Mouse (Mus musculus) lung, adult 2 months (tissue): ENCODE measurements around the gene Gsdme. TPM values are rescaled to one million over a fixed set of nuclear protein-coding genes. Genes with fewer than 3 reads are reported as not detected.

Source experiments
- DNase-seq: peaks from one replicate; pipeline ENCODE4 v3.0.0; 2022
- H3K4me1 ChIP-seq: fragments of 200-500 bp; 2 replicates; pipeline ENCODE4 v1.6.1; 2011; ENCODE audit warnings: low read length; ENCODE audit not compliant: control insufficient read depth, insufficient read depth
- H3K4me3 ChIP-seq: fragments of 200-500 bp; replicated peaks from 2 replicates; pipeline ENCODE3; 2011; ENCODE audit warnings: low read depth, mild to moderate bottlenecking, control low read depth, low read length; ENCODE audit errors: extremely low read depth
- CTCF ChIP-seq: fragments of 200-500 bp; IDR thresholded peaks from 2 replicates; pipeline ENCODE4 v1.5.1; 2011; ENCODE audit warnings: mild to moderate bottlenecking, low read length, control low read depth; ENCODE audit not compliant: insufficient read depth
- POLR2A ChIP-seq: fragments of 200-500 bp; IDR thresholded peaks from 2 replicates; pipeline ENCODE4 v1.6.1; 2011; ENCODE audit warnings: low read depth, mild to moderate bottlenecking, control low read depth, low read length, borderline replicate concordance; ENCODE audit errors: extremely low read depth
- WGBS: fragments of 180-500 bp; shearing (Covaris S2); methylation state at CpG from one replicate; pipeline ENCODE4 v1.1.7; 2018; 5-methylcytosine and 5-hydroxymethylcytosine counted together
- polyA plus RNA-seq: library from polyadenylated mRNA; depleted of rRNA; stranded (reverse); fragments of >200 nt; gene quantifications from 2 replicates; pipeline ENCODE4 v1.2.3, GENCODE M21; 2012; rRNA removed

Gsdme gene
- 0.48 and 0.75 TPM in 2 replicates for polyA plus RNA-seq

DNA sequence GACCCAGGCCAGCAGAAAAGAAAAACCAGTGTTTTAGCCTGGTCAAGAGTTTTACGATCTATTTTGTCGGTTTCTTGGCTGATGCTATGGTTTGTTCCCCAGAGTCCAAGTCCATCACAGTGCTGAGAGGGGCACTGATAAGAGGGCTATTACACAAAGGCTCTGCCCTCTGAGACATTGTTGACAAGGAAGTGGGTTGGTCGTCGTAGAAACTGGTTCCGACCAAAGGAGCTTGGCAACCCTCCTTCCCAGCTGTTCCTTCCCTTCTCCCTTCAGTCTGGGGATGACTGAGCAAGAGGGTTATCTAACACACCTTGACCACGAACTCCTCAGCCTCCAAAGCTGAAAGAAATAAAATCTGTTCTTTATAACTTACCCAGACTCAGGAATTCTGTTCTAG, at the start of gene Gsdme:
Gsdme (minus strand) TSS at position 193 of the 400 bp plus-strand sequence.
- Histone ChIP-seq H3K4me1 (peaks cover 3% of the 10 kb centered on the region; the same call in 1 of the 2 replicates), H3K4me3 (no peak within 1 kb of the TSS)
- TF ChIP-seq POLR2A (no peak), CTCF (no peak)
- WGBS: 48% methylated on average over 6 of the region's 6 CpGs
- DNase-seq: no peak

DNA sequence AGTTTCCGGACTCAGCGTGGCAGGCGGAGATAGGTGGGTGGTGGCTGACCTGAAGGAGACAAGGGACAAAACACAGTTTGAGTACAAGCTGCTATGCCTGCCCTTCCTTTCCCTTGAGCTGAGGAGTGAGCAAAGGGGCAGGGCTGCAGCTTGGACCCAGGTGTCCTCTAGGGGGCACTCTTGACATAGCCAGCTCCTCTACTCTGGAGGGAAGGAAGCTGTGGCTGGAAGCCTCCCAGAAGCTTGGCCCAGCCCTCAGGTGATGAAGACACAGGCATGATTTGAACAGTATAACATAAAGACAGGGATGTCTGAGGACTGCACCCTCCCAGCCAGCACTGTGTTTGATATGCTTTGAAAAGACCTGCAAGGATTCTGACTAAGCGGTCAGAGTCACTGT, 49.0 kb upstream of the Gsdme start:
- TF ChIP-seq POLR2A: no peak
- peak; percentile 89 for TF ChIP-seq CTCF
- DNase-seq: peak; percentile 71
- Histone ChIP-seq H3K4me3 (no peak overlapping the region), H3K4me1 (no peaks in the 10 kb centered on the region)
- WGBS: 48% methylated on average over 4 of the region's 4 CpGs

DNA sequence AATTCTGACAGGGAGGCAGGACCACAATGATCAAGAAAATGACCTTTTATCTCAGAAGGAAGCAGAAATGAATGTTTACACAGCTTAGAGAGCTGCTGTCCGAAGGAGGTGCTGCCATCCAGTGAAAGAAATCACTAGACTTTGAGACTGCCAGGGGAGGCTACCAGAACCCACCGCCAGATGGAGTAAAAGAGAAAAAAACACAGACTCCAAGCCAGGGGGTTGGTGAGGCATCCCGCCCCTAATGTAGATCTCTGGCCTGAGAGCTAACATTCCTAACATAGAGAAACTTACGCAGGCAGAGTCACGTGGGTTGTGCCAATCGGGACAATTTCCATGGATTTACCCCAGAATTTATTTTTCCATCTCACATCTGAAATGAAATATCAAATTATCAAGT, 45.4 kb upstream of the Gsdme start:
- WGBS: 34% methylated on average over 6 of the region's 6 CpGs
- H3K4me3 ChIP-seq: no peak overlapping the region
- H3K4me1 ChIP-seq: no peaks in the 10 kb centered on the region
- no peak for TF ChIP-seq POLR2A
- 0 out of 2 replicates have a peak, but pooled peaks have one; percentile 3 for TF ChIP-seq CTCF
- DNase-seq: no peak

DNA sequence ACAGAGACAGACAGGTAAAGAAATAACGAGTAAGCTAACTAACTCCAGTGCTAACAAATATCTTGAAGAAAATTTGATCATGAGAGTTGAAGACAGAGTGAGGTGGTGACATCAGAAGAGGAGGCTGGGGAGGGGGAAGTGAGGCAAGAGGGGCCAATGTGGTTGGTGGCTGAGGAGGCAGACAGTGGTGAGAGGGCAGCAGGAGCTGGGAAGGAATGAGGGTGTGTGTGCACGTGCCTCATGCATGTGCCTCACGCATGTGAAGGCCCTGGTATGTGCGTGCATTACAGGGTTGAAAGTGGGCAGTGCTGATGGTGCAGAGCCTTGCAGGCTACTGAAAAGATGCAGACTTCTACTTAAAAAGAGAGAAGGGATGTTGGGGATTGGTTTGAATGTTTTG, 43.0 kb upstream of the Gsdme start:
- Histone ChIP-seq H3K4me1 (no peaks in the 10 kb centered on the region), H3K4me3 (no peak overlapping the region)
- WGBS: 71% methylated on average over 4 of the region's 4 CpGs
- no peak for TF ChIP-seq CTCF
- TF ChIP-seq POLR2A: no peak
- DNase-seq: no peak

DNA sequence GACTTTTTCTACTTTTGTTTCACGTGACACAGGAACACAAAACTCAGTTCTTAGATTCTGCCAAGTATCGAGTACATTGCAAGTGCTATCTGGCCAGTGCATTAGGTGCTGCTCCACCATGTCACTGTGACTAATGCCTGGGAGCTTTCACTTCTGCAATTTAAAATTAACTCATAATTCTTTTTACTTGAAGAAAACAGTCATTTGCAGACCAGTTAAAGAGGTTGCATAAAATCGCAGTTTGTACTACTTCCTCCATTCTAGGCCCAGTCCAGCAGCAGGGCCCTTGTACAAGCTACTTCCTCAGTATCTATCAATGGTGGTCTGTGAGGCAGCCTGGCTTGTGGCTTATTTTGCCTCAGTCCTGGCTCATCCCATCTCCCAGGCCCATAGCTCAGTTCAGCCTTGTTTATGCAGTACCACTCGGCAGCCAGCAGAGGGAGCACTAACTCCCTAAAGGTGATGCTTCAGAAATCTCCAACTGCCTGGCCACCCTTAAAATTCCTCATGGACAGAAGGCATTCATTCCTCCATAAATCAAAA, 41.4 kb upstream of the Gsdme start:
- 58% methylated on average over 4 of the region's 4 CpGs for WGBS
- no peaks in the 10 kb centered on the region for H3K4me1 ChIP-seq

DNA sequence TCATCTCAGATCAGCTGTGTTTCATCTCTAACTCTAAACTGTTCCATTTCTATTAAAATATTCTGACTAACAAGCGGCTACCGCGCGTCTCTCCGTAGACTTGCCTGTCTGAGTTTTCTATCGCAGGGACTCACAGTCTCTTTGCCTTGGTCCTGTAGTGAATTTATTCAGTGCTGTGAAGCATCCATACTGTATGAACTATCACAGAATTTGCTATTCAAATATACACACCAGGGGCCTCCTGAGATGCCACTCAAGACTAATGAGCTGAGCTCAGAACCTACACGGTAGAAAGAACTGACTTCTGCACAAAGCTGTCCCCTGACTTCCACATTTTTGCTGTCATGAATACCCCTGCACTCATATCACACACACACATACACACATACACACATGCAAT, 37.5 kb upstream of the Gsdme start:
- Histone ChIP-seq H3K4me3 (no peak overlapping the region), H3K4me1 (no peaks in the 10 kb centered on the region)
- TF ChIP-seq POLR2A (no peak), CTCF (no peak)
- DNase-seq: no peak
- WGBS: 85% methylated on average over 7 of the region's 7 CpGs

More for the DNA sequence above, 41.4 kb upstream of the Gsdme start:
- TF ChIP-seq CTCF (peak; percentile 97), POLR2A (no peak)
- H3K4me3 ChIP-seq: no peak overlapping the region
- DNase-seq: peak; percentile 68

DNA sequence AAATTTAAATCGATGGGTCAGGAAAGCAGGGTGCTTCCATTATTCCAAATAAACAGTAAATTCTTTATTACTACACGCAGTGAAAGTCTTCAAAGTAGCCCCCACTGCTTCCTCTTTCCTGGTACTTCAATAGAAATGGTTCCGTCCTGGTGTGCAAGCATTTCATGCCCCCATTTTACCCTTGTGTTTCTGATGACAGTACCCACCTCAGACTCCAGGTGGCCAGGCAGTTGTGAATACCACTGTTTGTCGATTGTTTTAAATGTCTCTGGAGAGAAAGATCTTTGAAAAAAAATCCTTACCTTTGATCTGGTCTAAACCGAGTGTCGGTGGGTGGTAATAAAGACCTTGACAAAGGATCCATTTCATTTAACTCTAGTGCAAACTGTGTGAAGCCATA, 37.0 kb upstream of the Gsdme start:
- DNase-seq: no peak
- TF ChIP-seq CTCF (no peak), POLR2A (no peak)
- Histone ChIP-seq H3K4me1 (no peaks in the 10 kb centered on the region), H3K4me3 (no peak overlapping the region)
- 77% methylated on average over 6 of the region's 6 CpGs for WGBS

DNA sequence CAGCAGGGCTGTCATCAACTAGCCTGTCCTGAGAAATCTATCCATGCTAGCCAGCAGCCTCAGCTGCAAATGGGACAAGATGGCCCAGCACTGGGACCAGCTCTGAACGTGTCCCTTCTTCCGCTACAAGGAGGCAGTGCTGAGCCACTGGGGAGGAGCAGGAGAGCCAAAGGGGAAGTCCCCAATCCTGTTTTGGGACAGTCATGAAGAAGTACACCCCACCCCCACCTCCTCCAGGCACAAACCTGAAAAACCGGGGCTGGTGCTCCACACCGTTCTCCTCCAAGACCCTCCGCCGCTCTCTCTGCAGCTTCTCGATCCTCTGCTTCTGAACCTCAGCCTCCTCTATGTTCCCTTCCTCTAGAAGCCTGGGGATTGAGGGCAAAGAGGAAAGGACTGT, 35.4 kb upstream of the Gsdme start:
- no peaks in the 10 kb centered on the region for H3K4me1 ChIP-seq
- WGBS: 73% methylated on average over 7 of the region's 7 CpGs
- no peak for DNase-seq
- H3K4me3 ChIP-seq: no peak overlapping the region
- TF ChIP-seq POLR2A (no peak), CTCF (no peak)

DNA sequence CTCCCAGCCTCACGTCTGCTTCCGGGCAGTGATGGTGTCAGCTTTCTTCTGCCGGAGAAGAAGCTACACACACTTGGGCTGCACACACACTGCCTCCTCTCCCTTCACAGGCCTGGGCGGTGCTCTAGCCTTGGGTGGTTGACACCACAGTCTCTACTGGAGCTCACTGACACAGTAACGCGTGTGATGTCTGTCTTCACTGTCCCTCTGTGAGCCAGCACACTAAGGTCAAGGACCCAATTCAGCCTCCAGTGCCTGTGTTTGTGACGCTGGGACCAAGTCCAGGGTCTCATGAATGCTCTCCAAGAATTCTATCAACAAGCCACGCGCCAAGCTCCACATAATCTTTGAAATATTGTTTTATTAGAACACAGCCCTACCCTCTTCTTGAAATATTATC, 34.0 kb upstream of the Gsdme start:
- TF ChIP-seq CTCF (no peak), POLR2A (no peak)
- no peak for DNase-seq
- 88% methylated on average over 9 of the region's 9 CpGs for WGBS
- no peaks in the 10 kb centered on the region for H3K4me1 ChIP-seq
- no peak overlapping the region for H3K4me3 ChIP-seq

DNA sequence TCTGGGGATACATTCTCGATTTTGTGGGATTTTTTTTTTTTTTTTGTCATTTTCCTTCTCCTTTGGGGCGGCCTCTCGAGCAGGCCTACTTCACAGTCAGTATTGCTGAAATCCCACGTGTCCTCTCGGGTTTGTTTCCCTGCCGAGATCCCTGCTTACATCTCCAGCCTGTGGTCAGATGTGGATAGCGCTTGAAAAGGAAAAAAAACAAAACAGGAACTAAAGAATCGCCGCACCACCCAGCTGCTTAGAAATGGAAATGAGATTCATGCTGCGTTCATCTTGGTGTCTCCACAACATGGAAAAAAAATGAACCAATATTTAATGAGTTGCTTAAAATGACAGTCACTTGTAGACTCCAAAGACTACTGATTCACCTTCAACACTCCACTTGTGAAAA, 31.5 kb upstream of the Gsdme start:
- WGBS: 71% methylated on average over 10 of the region's 10 CpGs
- no peak for TF ChIP-seq POLR2A
- TF ChIP-seq CTCF: no peak
- Histone ChIP-seq H3K4me3 (no peak overlapping the region), H3K4me1 (no peaks in the 10 kb centered on the region)
- DNase-seq: no peak
